Mouse (Mus musculus) lung, adult 2 months (tissue): ENCODE measurements at regions not wholly inside any gene's neighbourhood (a gene's known extent, or its start where the extent isn't known, plus 50 kb on each side); places are given as distances from the start of the nearest gene placed in this dataset.

ENCODE experiments used
- DNase-seq: peaks from one replicate; pipeline ENCODE4 v3.0.0; 2022
- H3K4me1 ChIP-seq: fragments of 200-500 bp; 2 replicates; pipeline ENCODE4 v1.6.1; 2011; ENCODE audit warnings: low read length; ENCODE audit not compliant: control insufficient read depth, insufficient read depth
- H3K4me3 ChIP-seq: fragments of 200-500 bp; replicated peaks from 2 replicates; pipeline ENCODE3; 2011; ENCODE audit warnings: low read depth, mild to moderate bottlenecking, control low read depth, low read length; ENCODE audit errors: extremely low read depth
- CTCF ChIP-seq: fragments of 200-500 bp; IDR thresholded peaks from 2 replicates; pipeline ENCODE4 v1.5.1; 2011; ENCODE audit warnings: mild to moderate bottlenecking, low read length, control low read depth; ENCODE audit not compliant: insufficient read depth
- POLR2A ChIP-seq: fragments of 200-500 bp; IDR thresholded peaks from 2 replicates; pipeline ENCODE4 v1.6.1; 2011; ENCODE audit warnings: low read depth, mild to moderate bottlenecking, control low read depth, low read length, borderline replicate concordance; ENCODE audit errors: extremely low read depth
- WGBS: fragments of 180-500 bp; shearing (Covaris S2); methylation state at CpG from one replicate; pipeline ENCODE4 v1.1.7; 2018; 5-methylcytosine and 5-hydroxymethylcytosine counted together

DNA sequence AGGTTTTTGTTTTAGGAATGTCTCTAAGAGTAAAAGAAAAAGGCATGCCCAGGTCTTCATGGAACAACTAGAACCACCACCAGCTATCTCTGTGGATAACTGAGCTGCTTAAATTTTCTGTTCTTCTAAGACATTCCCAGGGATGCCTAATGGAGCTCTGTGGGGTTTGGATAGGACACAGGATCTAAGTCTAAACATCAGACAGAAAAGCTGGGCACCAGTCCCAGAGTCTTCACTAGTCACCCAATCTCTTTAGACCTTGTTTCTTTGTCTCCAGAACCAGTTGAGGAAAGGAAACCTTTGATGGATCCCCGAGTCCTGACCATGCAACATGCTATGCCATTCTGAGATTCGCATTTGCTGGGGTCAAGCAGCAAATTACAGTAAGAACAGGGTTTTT lies 243.2 kb upstream of the Far2 start:
- WGBS: 66% methylated on average over 2 of the region's 2 CpGs
- no peak for TF ChIP-seq POLR2A
- no peak for TF ChIP-seq CTCF
- DNase-seq: no peak
- Histone ChIP-seq H3K4me3 (no peak overlapping the region), H3K4me1 (peaks cover 3% of the 10 kb centered on the region; the same call in 1 of the 2 replicates)

DNA sequence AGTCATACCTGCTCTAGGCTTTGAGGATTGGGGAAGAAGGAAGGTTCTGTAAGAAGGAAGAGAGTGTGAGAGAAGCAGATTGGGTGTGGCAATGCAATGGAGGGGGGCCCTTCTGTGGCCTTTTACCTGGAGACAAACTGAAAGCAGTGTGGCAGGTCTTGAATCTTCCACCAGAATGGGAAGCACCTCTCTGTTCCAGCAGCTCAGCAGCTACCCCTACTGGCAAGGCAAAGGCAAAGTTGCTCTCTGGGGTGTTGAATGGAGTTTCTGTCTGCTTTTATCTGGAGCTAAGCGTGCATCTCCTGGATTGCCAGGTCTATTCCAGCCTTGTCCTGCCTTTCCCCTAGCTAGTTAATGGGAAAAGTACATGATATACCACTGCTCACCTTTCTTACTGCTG lies 236.3 kb upstream of the Far2 start:
- 23% methylated on average over 1 of the region's 1 CpGs for WGBS
- TF ChIP-seq CTCF: peak; percentile 95
- TF ChIP-seq POLR2A: no peak
- Histone ChIP-seq H3K4me1 (peaks cover 3% of the 10 kb centered on the region; the same call in 1 of the 2 replicates), H3K4me3 (no peak overlapping the region)
- DNase-seq: peak; percentile 67

DNA sequence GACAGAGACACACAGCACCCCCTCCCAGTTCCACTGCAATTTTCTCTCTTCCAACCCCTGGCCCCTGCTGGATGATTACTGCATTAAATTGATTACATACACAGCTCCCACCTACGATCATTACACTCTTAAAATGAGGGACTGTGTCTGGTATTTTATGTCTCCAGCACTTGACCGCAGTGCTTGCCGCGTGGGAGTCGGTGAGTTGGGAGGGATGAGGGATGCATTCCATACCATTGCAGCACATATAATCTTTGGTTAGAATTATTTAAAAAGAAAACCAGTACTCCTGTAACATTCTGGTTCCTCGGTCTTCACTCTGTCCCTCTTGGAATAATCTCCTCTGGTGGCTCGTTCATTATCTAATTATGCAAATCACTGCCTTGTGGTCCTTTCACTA lies 230.2 kb upstream of the Far2 start:
- H3K4me1 ChIP-seq: no peaks in the 10 kb centered on the region
- TF ChIP-seq POLR2A: no peak
- no peak for TF ChIP-seq CTCF
- 85% methylated on average over 7 of the region's 7 CpGs for WGBS
- DNase-seq: no peak
- H3K4me3 ChIP-seq: no peak overlapping the region

DNA sequence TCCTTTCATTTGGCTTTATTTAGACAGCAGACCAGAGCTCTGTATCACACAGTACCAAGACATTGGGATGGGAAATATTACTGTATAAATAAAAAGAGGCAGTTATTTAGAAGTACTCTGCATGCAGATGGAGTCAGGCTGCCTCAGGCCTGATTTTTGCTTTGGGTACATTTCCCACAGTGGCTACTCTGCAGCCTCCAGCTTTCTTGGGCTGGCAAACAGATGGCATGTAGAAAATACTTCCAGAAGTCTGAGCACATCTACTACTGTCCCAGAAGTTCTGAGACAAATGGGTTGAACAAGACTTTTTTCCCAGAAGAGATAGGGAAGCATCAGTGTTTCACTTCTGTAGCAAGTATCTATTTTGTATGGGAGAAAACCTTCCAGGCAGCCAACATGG lies 229.8 kb upstream of the Far2 start:
- Histone ChIP-seq H3K4me3 (no peak overlapping the region), H3K4me1 (no peaks in the 10 kb centered on the region)
- no peak for TF ChIP-seq CTCF
- no peak for TF ChIP-seq POLR2A
- DNase-seq: no peak

DNA sequence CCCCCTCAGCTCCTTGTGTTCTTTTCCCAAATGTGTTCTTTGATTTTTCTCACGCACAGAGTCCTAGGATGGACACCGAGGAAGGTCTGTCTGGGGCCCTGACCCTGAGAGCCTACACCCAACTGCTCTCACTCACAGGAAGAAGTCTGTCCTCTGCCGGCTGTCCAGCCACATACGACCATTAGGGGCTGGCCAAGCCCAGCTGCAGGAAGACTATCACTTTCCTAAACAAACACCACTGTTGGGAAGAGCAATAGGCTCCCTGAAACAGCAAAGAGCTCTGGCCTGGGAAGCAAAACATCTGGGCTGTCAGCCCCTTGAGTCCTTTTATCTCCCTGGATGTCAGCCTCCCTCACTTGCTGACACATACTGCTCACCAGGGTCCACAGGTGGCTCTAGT lies 224.8 kb upstream of the Far2 start:
- DNase-seq: no peak
- TF ChIP-seq CTCF: no peak
- TF ChIP-seq POLR2A: no peak
- 25% methylated on average over 4 of the region's 4 CpGs for WGBS
- Histone ChIP-seq H3K4me3 (no peak overlapping the region), H3K4me1 (no peaks in the 10 kb centered on the region)

DNA sequence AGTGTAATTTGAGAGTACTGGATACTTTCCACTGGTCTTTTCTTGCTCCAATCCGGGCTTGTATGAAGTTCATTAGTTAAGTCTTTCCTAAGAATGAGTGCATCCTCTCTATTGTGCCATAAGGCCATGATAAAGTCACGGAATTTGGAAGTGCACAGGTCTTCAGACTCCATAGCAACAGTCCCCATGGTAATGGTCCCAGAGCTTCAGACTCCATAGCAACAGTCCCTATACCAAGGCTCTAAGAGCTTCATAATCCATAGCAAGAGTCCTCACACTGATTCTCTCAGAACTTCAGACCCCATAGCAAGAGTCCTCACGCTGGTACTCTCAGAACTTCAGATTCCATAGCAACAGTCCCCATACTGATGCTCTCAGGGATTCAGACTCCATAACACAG lies 214.5 kb upstream of the Far2 start:
- TF ChIP-seq POLR2A (no peak), CTCF (no peak)
- DNase-seq: no peak
- H3K4me1 ChIP-seq: no peaks in the 10 kb centered on the region
- no peak overlapping the region for H3K4me3 ChIP-seq
- whole genome bisulfite sequencing: 55% methylated on average over 3 of the region's 3 CpGs

DNA sequence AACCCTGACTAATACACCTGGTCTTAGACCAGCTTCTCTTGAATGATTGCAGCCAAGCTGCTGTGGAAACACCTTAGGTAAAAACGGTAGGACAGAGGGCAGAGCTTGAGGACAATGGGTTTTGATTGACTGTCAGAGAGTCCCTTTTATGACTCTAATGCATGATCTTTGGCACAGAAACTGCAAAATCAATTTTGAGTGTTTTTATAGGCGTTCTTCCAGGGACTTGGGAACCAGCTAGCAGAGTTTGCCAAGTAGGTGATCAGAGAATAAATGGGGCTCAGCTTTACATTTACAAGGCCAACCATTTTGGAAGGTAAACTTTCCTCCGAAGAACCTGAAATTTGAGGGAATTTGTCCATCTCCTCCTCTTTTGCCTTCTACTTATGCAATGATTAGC lies 213.6 kb upstream of the Far2 start:
- no peak overlapping the region for H3K4me3 ChIP-seq
- H3K4me1 ChIP-seq: no peaks in the 10 kb centered on the region
- 64% methylated on average over 3 of the region's 3 CpGs for WGBS
- DNase-seq: no peak
- no peak for TF ChIP-seq CTCF
- TF ChIP-seq POLR2A: no peak

DNA sequence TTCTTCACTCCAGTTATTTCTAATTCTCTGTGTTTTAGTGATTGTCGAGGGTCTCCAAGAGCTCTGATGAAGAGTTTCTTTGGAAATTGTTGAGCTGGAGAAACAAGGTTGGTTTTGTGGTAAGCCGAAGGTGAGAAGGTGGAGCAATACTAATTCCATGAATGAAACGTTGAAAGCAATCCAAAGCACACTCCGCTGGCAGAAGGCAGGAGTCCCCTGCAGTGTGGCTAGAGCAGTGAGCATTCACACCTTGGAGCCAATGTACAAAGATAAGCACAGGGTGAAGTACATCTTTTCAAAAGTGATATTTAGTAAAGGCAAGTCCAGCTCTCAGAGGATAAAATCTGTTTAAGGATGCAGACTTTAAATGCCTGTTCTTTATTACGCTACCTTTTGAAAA lies 208.2 kb upstream of the Far2 start:
- WGBS: 68% methylated on average over 5 of the region's 5 CpGs
- DNase-seq: no peak
- Histone ChIP-seq H3K4me1 (no peaks in the 10 kb centered on the region), H3K4me3 (no peak overlapping the region)
- TF ChIP-seq POLR2A (no peak), CTCF (no peak)

DNA sequence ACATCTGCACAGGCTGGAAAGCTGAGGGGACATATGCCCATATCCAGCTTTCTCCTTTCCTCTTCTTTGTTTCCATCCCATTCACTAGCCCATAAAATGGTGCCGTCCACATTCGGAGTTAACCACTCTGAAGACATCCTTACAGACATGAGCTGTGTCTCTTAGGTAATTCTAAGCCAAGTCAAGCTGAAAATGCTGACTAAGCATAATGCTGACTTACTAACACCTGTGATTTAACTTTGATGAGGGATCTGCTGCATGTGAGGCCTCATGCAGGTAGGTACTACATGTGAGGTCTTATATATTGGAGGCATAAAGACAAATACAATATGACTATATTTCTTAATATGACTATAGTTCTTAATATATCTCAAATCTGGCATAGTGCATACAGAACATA lies 197.1 kb upstream of the Far2 start:
- no peak overlapping the region for H3K4me3 ChIP-seq
- H3K4me1 ChIP-seq: no peaks in the 10 kb centered on the region
- DNase-seq: no peak
- TF ChIP-seq CTCF (no peak), POLR2A (no peak)
- WGBS: 92% methylated on average over 2 of the region's 2 CpGs

DNA sequence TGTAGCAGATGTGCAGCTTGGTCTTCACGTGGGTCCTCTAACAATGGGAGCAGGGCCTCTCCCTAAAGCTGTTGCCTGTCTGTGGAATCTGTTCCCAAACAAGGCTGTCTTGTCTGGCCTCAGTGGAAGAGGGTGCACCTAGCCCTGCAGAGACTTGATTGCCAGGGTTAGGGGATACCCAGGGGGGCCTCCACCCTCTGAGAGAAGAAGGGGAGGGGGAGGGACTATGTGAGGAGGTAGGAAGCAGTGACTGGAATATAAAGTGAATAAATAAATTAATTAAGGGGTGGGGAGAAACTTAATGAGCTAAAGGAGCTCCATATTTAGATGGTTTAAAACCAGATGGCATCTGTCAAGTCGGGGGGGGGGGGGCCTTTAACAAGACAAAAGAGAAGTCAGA lies 185.9 kb upstream of the Far2 start:
- WGBS: 53% methylated on average over 2 of the region's 2 CpGs
- no peaks in the 10 kb centered on the region for H3K4me1 ChIP-seq
- no peak overlapping the region for H3K4me3 ChIP-seq
- no peak for DNase-seq
- TF ChIP-seq CTCF (no peak), POLR2A (no peak)

DNA sequence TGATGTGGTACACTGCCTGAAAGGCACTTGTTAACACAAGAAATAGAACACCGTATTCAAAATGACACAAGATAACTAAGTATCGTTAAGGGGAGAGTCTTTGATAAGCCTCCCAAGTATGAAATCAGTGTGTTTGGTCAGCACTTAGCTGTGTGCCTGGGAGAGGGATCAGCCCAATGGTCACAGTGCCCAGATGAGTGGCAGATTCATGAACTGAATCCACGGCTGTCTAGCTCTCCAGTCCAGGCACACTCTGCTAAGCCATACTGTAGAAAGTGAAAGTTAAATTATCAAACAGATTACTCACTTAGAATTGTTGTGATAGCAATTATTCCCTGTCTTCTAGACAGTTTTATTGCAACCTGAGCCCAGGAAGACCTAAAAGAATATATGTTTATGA lies 176.0 kb upstream of the Far2 start:
- DNase-seq: no peak
- TF ChIP-seq CTCF (no peak), POLR2A (no peak)
- 53% methylated on average over 3 of the region's 3 CpGs for WGBS
- H3K4me1 ChIP-seq: peaks cover 6% of the 10 kb centered on the region
- no peak overlapping the region for H3K4me3 ChIP-seq

DNA sequence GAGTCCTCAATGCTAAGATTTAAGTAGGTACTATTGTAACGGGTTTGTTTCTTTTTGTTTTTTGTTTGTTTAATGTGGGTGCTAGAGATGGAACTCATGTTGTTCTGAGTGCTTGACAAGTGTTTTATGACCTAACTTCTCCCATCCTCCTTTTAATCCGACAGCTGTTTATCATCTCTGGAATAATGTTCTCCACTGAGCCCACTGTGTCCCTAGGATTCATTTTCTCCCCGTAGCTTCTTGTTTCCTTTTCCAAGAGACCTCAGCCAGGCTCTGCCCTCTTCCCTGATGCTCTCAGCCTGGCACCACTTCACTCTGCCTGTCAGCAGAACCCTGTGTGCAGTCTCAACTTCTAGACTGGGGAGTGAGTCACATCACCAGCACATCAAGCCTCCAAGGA lies 173.9 kb upstream of the Far2 start:
- Histone ChIP-seq H3K4me3 (no peak overlapping the region), H3K4me1 (peaks cover 6% of the 10 kb centered on the region)
- no peak for DNase-seq
- TF ChIP-seq CTCF (no peak), POLR2A (no peak)
- WGBS: 34% methylated on average over 3 of the region's 3 CpGs
